ENCODE assay signal across 13 mouse cellular contexts in the genomic region with DNA sequence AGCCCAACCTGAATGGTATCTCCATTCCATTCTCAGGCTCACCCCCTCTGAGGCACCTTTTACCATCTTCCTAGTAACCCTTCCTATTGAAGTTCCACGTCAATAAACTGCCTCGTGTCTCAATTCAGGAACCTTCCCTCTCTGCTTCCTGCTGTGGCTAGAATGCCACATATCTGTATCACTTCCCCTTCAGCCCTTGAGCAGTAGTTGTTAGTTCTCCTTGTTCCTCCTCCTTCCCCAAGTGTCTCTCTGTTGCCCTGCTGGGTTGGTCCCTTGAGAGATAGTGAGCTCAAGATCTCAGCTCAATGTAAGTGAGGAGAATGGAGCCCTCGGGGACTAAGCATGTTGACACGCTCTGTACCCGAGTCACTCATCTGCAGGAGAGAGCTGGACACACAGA. TPM values are rescaled to one million over a fixed set of nuclear protein-coding genes. Genes with fewer than 3 reads are reported as not detected.
DNase-seq lines count a peak whose midpoint lies in the region; ATAC-seq lines count a peak whose summit lies in the region.
"Had no signal": no experiment of that assay in that cellular context is flagged by ENCODE, and none has a peak within 500 bp of the region (broad histone marks: within the 10 kb centered on the region; RNA-seq: fewer than 3 reads in every experiment).

No protein-coding gene starts in this region.

- peak overlapping the region; percentile 57 for H3K4me3 ChIP-seq in megakaryocyte, embryonic 14.5 days (replicated peaks)
- H3K4me3 ChIP-seq: heart, adult 2 months; kidney, embryonic 15.5 days; limb, embryonic 10.5 days; lung, embryonic 15.5 days; midbrain, embryonic 13.5 days had no signal

- peak; percentile 43 for DNase-seq in lung, postnatal 36 days
- DNase-seq in lung, adult 18-20 months: no peak
- DNase-seq in thymus, adult 18-20 months: no peak
- no peak for DNase-seq in kidney, postnatal 36 days
- DNase-seq in layer of hippocampus, adult 18-20 months (ENCODE audit: low spot score in 2 of 2): no peak
- DNase-seq: cerebellum, postnatal 10 days had no signal

- no peaks in the 10 kb centered on the region for H3K9me3 ChIP-seq in megakaryocyte, embryonic 14.5 days
- H3K9me3 ChIP-seq: kidney, embryonic 15.5 days; limb, embryonic 10.5 days; lung, embryonic 15.5 days; midbrain, embryonic 13.5 days had no signal

- H3K4me1 ChIP-seq in megakaryocyte, embryonic 14.5 days: peaks cover 38% of the 10 kb centered on the region

- ATAC-seq in common myeloid progenitor, adult 5-6 weeks (replicated peaks; ENCODE audit: low read depth, poor library complexity, severe bottlenecking): peak; percentile 85
- ATAC-seq: midbrain, embryonic 13.5 days had no signal

- H3K27me3 ChIP-seq in megakaryocyte, embryonic 14.5 days (replicated peaks): peaks cover 28% of the 10 kb centered on the region
- H3K27me3 ChIP-seq: lung, embryonic 15.5 days had no signal

- no peaks in the 10 kb centered on the region for H3K36me3 ChIP-seq in megakaryocyte, embryonic 14.5 days (replicated peaks; ENCODE audit: low read length)
- H3K36me3 ChIP-seq: kidney, embryonic 15.5 days; limb, embryonic 10.5 days; lung, embryonic 15.5 days; midbrain, embryonic 13.5 days had no signal

RNA-seq across cellular contexts. Expression of gene Ago4, which starts 3.6 kb away (rescaled TPM):
- total RNA-seq in common myeloid progenitor, adult 5-6 weeks (2017): 3.4 and 4.7 TPM in 2 replicates
- 0.02 TPM in 1 of 2 replicates, not detected in the other for polyA plus RNA-seq in megakaryocyte, embryonic 14.5 days (2012; ENCODE audit: insufficient read depth, low replicate concordance)
- 1 to 10 TPM; 8.1 to 9.7 TPM for total RNA-seq in layer of hippocampus, adult 18-20 months (2021)

RNA-seq across cellular contexts. Expression of gene Clspn, which starts 19.9 kb away (rescaled TPM):
- total RNA-seq in common myeloid progenitor, adult 5-6 weeks (2017): 85.0 and 136 TPM in 2 replicates
- 1.7 TPM in 1 of 2 replicates, not detected in the other for polyA plus RNA-seq in megakaryocyte, embryonic 14.5 days (2012; ENCODE audit: insufficient read depth, low replicate concordance)
- total RNA-seq in layer of hippocampus, adult 18-20 months (2021): under 1 TPM; 0.87 to 0.91 TPM

Comparison
In these comparisons a context has a peak if more than half of its experiments do, and no peak if none do; other contexts are left out.
1. RNA of gene Clspn, which starts 19.9 kb away (total RNA-seq): 85.0 to 136 TPM in common myeloid progenitor, adult 5-6 weeks; 0.87 to 0.91 TPM in layer of hippocampus, adult 18-20 months; every median in the first group is over 10 times any median in the second.